Mouse (Mus musculus): ENCODE results near the gene Prok1. TPM values are rescaled to one million over a fixed set of nuclear protein-coding genes. Genes with fewer than 3 reads are reported as not detected.

Prok1 gene
- polyA plus RNA-seq, 1 experiment from 2014 or later: not detected

DNA sequence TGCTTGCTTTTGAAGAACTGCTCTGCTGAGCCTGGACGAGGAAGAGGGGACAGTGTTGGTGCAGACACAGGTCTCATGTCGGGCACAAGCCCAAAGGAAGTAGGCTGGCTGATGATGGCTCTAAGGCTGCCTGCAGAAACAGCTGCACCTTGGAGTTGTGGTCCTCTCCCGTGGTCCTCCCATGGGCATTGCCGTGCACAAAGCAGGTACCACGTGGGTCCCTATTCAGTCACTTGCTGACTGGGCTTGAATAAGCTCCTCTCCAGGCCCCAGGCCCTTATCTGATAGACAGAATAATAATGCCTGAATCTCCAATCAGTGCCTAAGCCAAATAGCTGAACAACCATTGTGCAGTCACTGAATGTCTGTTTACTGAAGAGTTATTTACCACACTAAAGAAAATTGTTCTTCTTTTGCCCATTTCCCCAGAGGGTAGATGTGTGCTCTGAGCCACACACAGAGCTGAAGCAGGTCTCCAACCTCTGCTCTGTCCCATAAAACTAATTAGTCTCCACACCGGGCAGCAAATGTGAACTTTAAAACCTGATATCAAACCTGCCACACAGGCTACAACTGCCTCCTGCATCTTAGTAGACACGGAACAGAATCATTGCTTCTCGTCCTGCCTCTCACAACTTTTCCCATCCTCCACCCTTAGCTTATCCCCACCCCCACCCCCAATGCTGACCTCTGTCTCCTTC lies 23.0 kb downstream of the Prok1 start:
- Histone ChIP-seq H3K36me3 (no peaks in the 10 kb centered on the region), H3K9me3 (no peaks in the 10 kb centered on the region), H3K4me3 (no peak overlapping the region), H3K27ac (replicated peaks) (no peak overlapping the region), H3K4me1 (no peaks in the 10 kb centered on the region), H3K9ac (no peak overlapping the region), H3K27me3 (replicated peaks) (peaks cover 7% of the 10 kb centered on the region; the same call in 1 of the 2 replicates), H3K4me2 (no peak overlapping the region)
- ATAC-seq (ENCODE audit: extremely low read depth, insufficient number of reproducible peaks, low FRiP score, low TSS enrichment): no peak
- WGBS: 59% methylated on average over 8 of the region's 8 CpGs

DNA sequence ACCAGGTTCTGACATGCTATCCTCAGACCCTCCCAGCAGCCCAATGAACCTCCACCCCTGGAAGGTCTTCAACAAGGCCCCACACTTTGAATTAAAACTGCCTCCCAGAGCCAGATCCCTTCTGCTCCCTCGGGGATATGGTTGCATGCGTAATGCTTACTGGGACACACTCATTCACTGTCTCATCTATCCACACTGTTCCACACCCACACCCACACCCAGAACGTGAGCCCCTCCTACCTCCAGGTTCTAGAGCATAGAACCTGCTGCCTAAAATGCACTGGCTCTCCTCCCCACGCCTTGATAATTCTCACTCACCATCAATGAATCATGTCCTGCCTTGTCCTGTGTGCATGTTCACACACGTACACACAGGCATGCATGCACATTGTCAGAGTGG lies 24.9 kb downstream of the Prok1 start:
- no peak for ATAC-seq (ENCODE audit: extremely low read depth, insufficient number of reproducible peaks, low FRiP score, low TSS enrichment)
- Histone ChIP-seq H3K27me3 (replicated peaks) (peaks cover 5% of the 10 kb centered on the region; the same call in 1 of the 2 replicates), H3K4me1 (no peaks in the 10 kb centered on the region), H3K4me2 (no peak overlapping the region), H3K9ac (no peak overlapping the region), H3K9me3 (no peaks in the 10 kb centered on the region), H3K27ac (replicated peaks) (no peak overlapping the region), H3K36me3 (no peaks in the 10 kb centered on the region), H3K4me3 (no peak overlapping the region)
- 68% methylated on average over 5 of the region's 5 CpGs for WGBS

DNA sequence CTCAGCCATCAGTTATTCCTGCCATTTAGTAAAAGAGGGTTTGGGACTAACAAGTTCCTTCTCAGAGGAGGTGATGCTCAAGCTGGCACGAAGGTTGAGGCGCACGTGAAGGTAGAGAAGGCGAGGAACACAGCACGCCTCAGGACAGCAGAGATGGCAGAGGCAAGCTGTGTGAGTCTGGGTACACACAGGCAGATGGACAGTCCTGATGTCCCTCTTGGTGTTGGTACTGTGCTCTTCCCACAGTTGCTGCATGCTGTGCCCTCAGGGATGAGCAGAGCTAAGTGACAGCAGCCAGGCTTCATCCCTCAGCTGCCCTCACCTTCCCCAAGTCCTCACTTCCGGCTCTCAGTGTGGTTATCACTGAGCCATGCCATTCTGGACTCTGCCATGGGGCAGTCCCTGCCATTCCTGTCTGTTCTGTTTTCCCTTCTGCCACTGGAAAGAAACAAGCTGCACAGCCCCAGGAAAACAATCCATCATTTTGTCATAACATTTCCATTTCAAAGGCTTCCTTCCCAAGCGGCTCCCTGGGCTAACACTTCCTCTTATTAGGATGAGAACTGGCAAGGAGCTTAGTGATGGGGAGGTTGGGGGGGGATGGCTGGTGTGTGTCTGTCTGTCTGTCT lies 31.8 kb downstream of the Prok1 start:
- H3K27ac ChIP-seq (replicated peaks): no peak overlapping the region
- H3K27me3 ChIP-seq (replicated peaks): 0 out of 2 replicates have a peak, but pooled peaks cover 5% of the 10 kb centered on the region
- no peak for ATAC-seq (ENCODE audit: extremely low read depth, insufficient number of reproducible peaks, low FRiP score, low TSS enrichment)
- WGBS: 53% methylated on average over 7 of the region's 7 CpGs
- H3K4me3 ChIP-seq: no peak overlapping the region
- H3K36me3 ChIP-seq: no peaks in the 10 kb centered on the region
- H3K9me3 ChIP-seq: no peaks in the 10 kb centered on the region
- peaks cover 7% of the 10 kb centered on the region for H3K4me1 ChIP-seq
- H3K9ac ChIP-seq: no peak overlapping the region
- no peak overlapping the region for H3K4me2 ChIP-seq

DNA sequence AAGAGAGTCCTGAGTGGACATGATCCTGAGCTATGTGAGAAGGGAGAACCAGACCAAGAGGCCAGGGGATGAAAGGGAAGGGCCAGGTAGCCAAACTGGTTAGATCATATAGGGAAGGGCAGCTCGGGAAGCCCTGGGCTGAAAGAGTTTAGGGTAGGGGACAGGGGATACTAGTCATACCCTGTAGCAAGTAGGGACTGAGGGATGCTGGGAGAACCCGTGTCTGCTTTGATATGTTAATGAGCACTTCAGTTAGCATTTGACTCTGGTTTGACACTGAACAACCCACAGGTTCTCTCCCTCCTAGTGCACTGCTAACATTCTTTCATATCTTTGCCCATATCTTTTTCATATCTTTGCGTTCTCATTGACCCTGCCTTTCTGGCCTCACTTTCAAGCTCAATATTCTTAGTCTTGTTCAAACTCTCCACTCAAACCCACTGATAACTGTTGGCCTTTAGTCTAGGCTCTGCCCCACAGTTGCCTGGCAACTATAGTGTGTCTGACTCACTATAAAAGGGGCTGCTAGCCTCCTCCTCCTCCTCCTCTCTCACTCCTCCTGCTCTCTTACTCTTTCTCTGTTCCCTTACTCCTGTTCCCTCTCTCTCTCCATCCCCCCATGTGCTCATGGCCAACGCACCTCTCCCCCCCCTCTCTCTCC lies 32.9 kb downstream of the Prok1 start:
- 35% methylated on average over 4 of the region's 4 CpGs for WGBS
- Histone ChIP-seq H3K27ac (replicated peaks) (no peak overlapping the region), H3K9me3 (no peaks in the 10 kb centered on the region), H3K27me3 (replicated peaks) (0 out of 2 replicates have a peak, but pooled peaks cover 5% of the 10 kb centered on the region), H3K9ac (no peak overlapping the region), H3K4me3 (no peak overlapping the region), H3K4me2 (no peak overlapping the region), H3K4me1 (peaks cover 7% of the 10 kb centered on the region), H3K36me3 (no peaks in the 10 kb centered on the region)
- no peak for ATAC-seq (ENCODE audit: extremely low read depth, insufficient number of reproducible peaks, low FRiP score, low TSS enrichment)

DNA sequence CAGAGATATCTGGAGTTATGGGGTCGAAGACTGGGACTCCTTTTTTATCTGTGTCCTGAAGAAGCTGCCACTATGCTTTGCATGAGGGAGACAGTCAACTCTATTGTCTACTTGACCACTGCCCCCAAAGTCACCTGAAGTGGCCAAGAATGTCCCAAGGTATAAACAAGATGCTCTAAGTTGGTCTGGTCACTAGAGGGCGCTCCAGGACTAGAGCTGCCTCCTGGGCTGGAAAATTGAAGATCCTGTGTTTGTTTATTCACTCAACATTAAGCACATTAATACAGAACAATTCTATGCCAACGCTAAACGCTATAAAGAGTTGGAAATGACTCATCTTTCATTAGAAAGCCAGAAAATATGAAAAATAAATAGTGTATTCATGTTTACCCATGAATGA lies 33.5 kb downstream of the Prok1 start:
- Histone ChIP-seq H3K4me1 (peaks cover 7% of the 10 kb centered on the region), H3K4me3 (no peak overlapping the region), H3K36me3 (no peaks in the 10 kb centered on the region), H3K9me3 (no peaks in the 10 kb centered on the region), H3K27me3 (replicated peaks) (0 out of 2 replicates have a peak, but pooled peaks cover 5% of the 10 kb centered on the region), H3K27ac (replicated peaks) (no peak overlapping the region), H3K4me2 (no peak overlapping the region), H3K9ac (no peak overlapping the region)
- 9% methylated on average over 4 of the region's 4 CpGs for WGBS
- no peak for ATAC-seq (ENCODE audit: extremely low read depth, insufficient number of reproducible peaks, low FRiP score, low TSS enrichment)

DNA sequence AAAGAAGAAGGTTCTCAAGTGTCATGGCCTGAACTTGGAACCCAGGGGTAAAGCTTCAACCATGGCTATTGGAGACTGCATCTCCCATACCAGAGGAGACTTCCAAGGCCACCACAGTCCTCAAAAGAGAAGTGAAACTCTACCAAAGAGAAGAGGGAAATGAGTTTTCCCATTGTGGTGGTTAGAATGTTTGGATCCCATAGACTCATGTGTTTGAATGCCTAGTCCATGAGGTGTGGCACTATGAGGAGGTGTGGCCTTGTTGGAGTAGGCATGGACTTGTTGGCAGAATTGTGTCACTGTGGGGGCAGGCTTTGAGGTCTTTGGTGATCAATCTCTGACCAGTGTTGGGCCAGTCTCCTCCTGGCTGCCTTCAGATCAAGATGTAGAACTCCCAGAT lies 34.3 kb downstream of the Prok1 start:
- Histone ChIP-seq H3K4me1 (peaks cover 7% of the 10 kb centered on the region), H3K9ac (no peak overlapping the region), H3K27me3 (replicated peaks) (0 out of 2 replicates have a peak, but pooled peaks cover 5% of the 10 kb centered on the region), H3K4me2 (no peak overlapping the region), H3K36me3 (no peaks in the 10 kb centered on the region), H3K27ac (replicated peaks) (no peak overlapping the region), H3K9me3 (no peaks in the 10 kb centered on the region), H3K4me3 (no peak overlapping the region)
- ATAC-seq (ENCODE audit: extremely low read depth, insufficient number of reproducible peaks, low FRiP score, low TSS enrichment): no peak

DNA sequence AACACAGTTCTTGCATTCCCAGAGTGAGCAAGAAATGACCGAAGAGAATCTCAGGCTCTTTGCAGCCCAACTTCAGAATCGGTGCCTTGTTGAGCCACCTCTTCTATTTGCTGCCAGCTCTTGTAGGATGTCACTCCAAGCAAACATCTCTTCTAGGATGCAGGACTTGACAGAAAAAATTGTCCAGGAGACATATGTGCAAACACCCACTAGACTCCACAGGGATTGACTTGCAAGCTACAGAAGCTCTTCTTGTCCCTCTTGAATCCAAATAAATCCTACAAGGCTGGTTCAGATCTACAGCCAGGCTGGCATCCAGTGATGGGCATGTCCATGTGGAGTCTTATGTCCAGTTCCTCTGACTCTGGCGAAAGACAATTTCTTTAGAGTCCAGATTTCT lies 35.1 kb downstream of the Prok1 start:
- no peak for ATAC-seq (ENCODE audit: extremely low read depth, insufficient number of reproducible peaks, low FRiP score, low TSS enrichment)
- Histone ChIP-seq H3K27ac (replicated peaks) (no peak overlapping the region), H3K9me3 (no peaks in the 10 kb centered on the region), H3K4me3 (no peak overlapping the region), H3K4me2 (no peak overlapping the region), H3K4me1 (peaks cover 7% of the 10 kb centered on the region), H3K36me3 (no peaks in the 10 kb centered on the region), H3K27me3 (replicated peaks) (0 out of 2 replicates have a peak, but pooled peaks cover 5% of the 10 kb centered on the region), H3K9ac (no peak overlapping the region)
- WGBS: 80% methylated on average over 3 of the region's 3 CpGs

DNA sequence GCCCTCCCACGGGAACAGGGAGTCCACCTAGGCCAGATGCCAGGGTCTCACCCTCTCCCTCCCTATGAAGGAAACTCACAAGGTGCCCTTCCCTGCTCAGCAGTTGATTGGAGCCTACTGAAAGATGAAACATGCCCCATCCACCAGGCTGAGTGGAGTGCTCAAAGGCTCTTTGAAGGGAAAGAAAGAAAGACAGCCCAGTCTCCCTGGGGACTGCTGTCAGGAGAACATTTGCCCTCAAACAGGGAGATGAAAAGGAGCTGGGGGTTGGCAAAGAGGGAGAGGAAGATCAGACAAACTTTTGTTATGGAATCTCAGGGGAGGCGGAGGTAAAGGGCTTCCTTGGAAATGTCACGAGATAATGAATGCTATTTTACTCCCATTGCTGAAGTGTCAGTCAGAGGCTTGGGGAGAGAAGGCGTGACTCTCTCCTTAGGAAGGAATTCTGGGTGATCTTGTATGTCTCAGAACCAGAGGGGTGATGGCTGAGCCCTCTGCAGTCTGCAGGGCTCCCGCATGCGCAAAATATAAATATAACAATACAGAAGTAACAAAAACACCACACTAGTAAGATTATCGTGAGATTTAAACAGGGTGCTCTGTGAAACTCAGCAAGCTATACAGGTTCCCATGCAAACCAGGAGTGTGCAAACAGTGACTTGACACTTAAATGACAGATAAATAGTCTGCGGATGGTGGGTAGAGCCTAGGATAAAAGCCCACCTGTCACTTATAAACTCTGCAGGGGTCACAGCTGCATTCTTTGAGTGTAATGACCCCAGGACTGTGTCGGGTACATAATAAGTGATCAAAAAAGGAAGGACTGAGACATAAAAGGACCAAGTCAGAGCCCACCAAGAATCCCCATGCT lies 38.0 kb downstream of the Prok1 start:
- no peak for ATAC-seq (ENCODE audit: extremely low read depth, insufficient number of reproducible peaks, low FRiP score, low TSS enrichment)
- Histone ChIP-seq H3K9ac (no peak overlapping the region), H3K4me3 (no peak overlapping the region), H3K27ac (replicated peaks) (no peak overlapping the region), H3K4me1 (no peaks in the 10 kb centered on the region), H3K4me2 (no peak overlapping the region), H3K36me3 (no peaks in the 10 kb centered on the region), H3K9me3 (no peaks in the 10 kb centered on the region), H3K27me3 (replicated peaks) (0 out of 2 replicates have a peak, but pooled peaks cover 5% of the 10 kb centered on the region)
- WGBS: 40% methylated on average over 9 of the region's 9 CpGs

DNA sequence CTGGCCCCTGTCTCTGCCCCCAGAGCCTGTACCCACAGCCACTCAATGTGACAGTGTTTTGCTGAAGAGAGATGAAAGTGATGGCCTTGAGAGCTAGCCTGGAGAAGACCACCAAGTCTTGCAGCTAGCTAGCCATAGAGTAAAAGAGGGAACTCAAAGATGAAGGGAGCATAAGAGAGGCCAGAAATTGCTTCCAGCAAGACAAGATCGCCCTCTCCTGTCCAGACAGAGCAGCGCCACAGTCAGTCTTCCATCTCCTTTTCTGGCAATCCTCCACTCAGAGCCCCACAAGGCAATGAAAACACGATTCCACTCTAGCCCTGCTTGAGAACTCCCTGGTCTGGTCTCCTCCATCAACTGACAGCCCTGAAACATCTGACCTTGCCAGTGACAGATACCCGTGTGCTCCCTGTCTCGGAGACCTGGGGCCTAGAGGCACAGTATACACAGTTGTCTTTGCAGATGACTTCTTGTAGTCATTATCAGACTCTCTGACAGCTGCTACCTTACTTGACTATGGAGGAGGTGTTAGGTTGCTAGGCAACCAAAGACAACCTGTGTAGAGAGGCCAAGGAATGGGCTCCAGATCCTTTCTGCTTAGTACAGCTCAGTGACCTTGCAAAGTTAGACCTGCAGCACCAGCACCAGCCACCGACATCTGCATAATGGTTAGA lies 51.1 kb downstream of the Prok1 start:
- WGBS: 31% methylated on average over 6 of the region's 6 CpGs
- no peaks in the 10 kb centered on the region for H3K4me1 ChIP-seq
- H3K9me3 ChIP-seq: no peaks in the 10 kb centered on the region
- peaks cover 25% of the 10 kb centered on the region for H3K27me3 ChIP-seq (replicated peaks)
- H3K4me2 ChIP-seq: no peak overlapping the region
- no peaks in the 10 kb centered on the region for H3K36me3 ChIP-seq
- no peak for ATAC-seq (ENCODE audit: extremely low read depth, insufficient number of reproducible peaks, low FRiP score, low TSS enrichment)
- H3K4me3 ChIP-seq: no peak overlapping the region
- no peak overlapping the region for H3K27ac ChIP-seq (replicated peaks)
- H3K9ac ChIP-seq: no peak overlapping the region

DNA sequence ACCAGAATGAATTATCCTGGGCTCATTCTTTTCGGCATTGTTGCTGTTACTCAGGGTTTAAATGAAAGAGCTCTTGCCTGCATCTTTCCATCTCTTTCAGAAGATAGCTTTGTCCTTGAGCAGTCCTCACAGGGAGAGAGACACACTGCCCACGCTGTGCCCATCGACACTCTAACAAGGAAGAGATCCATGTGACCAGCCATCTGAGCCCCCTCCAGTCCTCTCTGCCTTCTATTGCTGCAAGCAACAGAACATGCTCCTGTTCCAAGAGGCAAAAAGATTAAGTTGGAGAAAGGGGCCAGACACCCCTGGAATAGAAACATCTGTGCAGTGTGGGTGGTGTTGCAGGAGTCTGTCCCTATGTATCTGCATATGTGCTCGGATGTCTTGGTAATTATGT lies 52.5 kb downstream of the Prok1 start:
- no peak overlapping the region for H3K4me3 ChIP-seq
- no peaks in the 10 kb centered on the region for H3K4me1 ChIP-seq
- H3K27me3 ChIP-seq (replicated peaks): peaks cover 17% of the 10 kb centered on the region
- no peaks in the 10 kb centered on the region for H3K9me3 ChIP-seq
- H3K36me3 ChIP-seq: no peaks in the 10 kb centered on the region
- no peak overlapping the region for H3K27ac ChIP-seq (replicated peaks)
- no peak overlapping the region for H3K4me2 ChIP-seq
- ATAC-seq (ENCODE audit: extremely low read depth, insufficient number of reproducible peaks, low FRiP score, low TSS enrichment): no peak
- H3K9ac ChIP-seq: no peak overlapping the region
- 69% methylated on average over 4 of the region's 4 CpGs for WGBS

Measured in heart, embryonic 13.5 days (tissue).